Comparison of ENCODE assay signal across 21 mouse cellular contexts in genomic region chr4:106564161-106564560, GRCm38 (mm10). TPM values are rescaled to one million over a fixed set of nuclear protein-coding genes. Genes with fewer than 3 reads are reported as not detected.
DNase-seq lines count a peak whose midpoint lies in the region; ATAC-seq and TF ChIP-seq lines count a peak whose summit lies in the region.
"Had no signal": no experiment of that assay in that cellular context is flagged by ENCODE, and none has a peak within 500 bp of the region (broad histone marks: within the 10 kb centered on the region; RNA-seq: fewer than 3 reads in every experiment).

No protein-coding gene starts in this region.

- no peak overlapping the region for H3K4me3 ChIP-seq in heart, embryonic 12.5 days
- H3K4me3 ChIP-seq in hindbrain, embryonic 15.5 days, result 0 out of 2 replicates have a peak overlapping the region, but pooled peaks have one; percentile 99
- H3K4me3 ChIP-seq in midbrain, embryonic 12.5 days, result no peak overlapping the region
- H3K4me3 ChIP-seq in layer of hippocampus, adult 2 months, result no peak overlapping the region

- WGBS in heart, embryonic 12.5 days, result 89% methylated on average over 11 of the region's 11 CpGs
- 87% methylated on average over 11 of the region's 11 CpGs for WGBS in hindbrain, embryonic 15.5 days
- WGBS in midbrain, embryonic 12.5 days, result 86% methylated on average over 11 of the region's 11 CpGs

- peak overlapping the region; percentile 93; the same call in 1 of the 2 replicates for H3K4me2 ChIP-seq in heart, embryonic 12.5 days
- peak overlapping the region; percentile 87 for H3K4me2 ChIP-seq in hindbrain, embryonic 15.5 days
- peak overlapping the region; percentile 87 for H3K4me2 ChIP-seq in midbrain, embryonic 12.5 days (replicated peaks)

- H3K27me3 ChIP-seq in heart, embryonic 12.5 days (replicated peaks), result no peaks in the 10 kb centered on the region
- no peaks in the 10 kb centered on the region for H3K27me3 ChIP-seq in hindbrain, embryonic 15.5 days
- H3K27me3 ChIP-seq in midbrain, embryonic 12.5 days, result no peaks in the 10 kb centered on the region

- H3K4me1 ChIP-seq in heart, embryonic 12.5 days (replicated peaks), result peaks cover 36% of the 10 kb centered on the region
- H3K4me1 ChIP-seq in hindbrain, embryonic 15.5 days (replicated peaks), result peaks cover 48% of the 10 kb centered on the region
- peaks cover 33% of the 10 kb centered on the region for H3K4me1 ChIP-seq in midbrain, embryonic 12.5 days

- H3K27ac ChIP-seq in heart, embryonic 12.5 days (ENCODE audit: poor library complexity, severe bottlenecking), result no peak overlapping the region
- H3K27ac ChIP-seq in hindbrain, embryonic 15.5 days (replicated peaks), result no peak overlapping the region
- H3K27ac ChIP-seq in midbrain, embryonic 12.5 days (replicated peaks), result no peak overlapping the region
- H3K27ac ChIP-seq in layer of hippocampus, adult 2 months, result no peak overlapping the region

- H3K9me3 ChIP-seq in heart, embryonic 12.5 days (replicated peaks), result no peaks in the 10 kb centered on the region
- H3K9me3 ChIP-seq in hindbrain, embryonic 15.5 days, result no peaks in the 10 kb centered on the region
- no peaks in the 10 kb centered on the region for H3K9me3 ChIP-seq in midbrain, embryonic 12.5 days
- H3K9me3 ChIP-seq: heart, embryonic 10.5 days had no signal

- TF ChIP-seq CTCF in layer of hippocampus, adult 2 months (conservative IDR thresholded peaks at IDR 0.05), result no peak

- DNase-seq in heart, postnatal 25 days (ENCODE audit: low spot score), result no peak
- DNase-seq in 3T3-L1 (ENCODE audit: low read depth, low spot score), result peak; percentile 73
- DNase-seq in thymus, postnatal 36 days, result no peak
- no peak for DNase-seq in layer of hippocampus, adult 2 months (ENCODE audit: low spot score in 2 of 2)
- DNase-seq in left cerebral cortex, postnatal 36 days (ENCODE audit: low spot score in 2 of 2), result no peak
- DNase-seq: adrenal gland, postnatal 10 days; B cell, adult 2 months; cerebellum, postnatal 10 days; gastrocnemius, postnatal 14 days; layer of hippocampus, adult 9-11 months; lung, embryonic 14.5 days; right cerebral cortex, postnatal 25 days; thymus, adult 2 months had no signal

- intact Hi-C loops in heart, postnatal 25 days (cut with DNase I), result no loop called here
- intact Hi-C loops in left cerebral cortex, postnatal 36 days (cut with DNase I), result no loop called here

- H3K36me3 ChIP-seq in heart, embryonic 12.5 days, result peaks cover 47% of the 10 kb centered on the region
- H3K36me3 ChIP-seq in hindbrain, embryonic 15.5 days, result peaks cover 34% of the 10 kb centered on the region
- H3K36me3 ChIP-seq in midbrain, embryonic 12.5 days, result peaks cover 48% of the 10 kb centered on the region

- H3K9ac ChIP-seq in heart, embryonic 12.5 days, result no peak overlapping the region
- no peak overlapping the region for H3K9ac ChIP-seq in hindbrain, embryonic 15.5 days
- no peak overlapping the region for H3K9ac ChIP-seq in midbrain, embryonic 12.5 days (replicated peaks)

- ATAC-seq in heart, embryonic 12.5 days (ENCODE audit: insufficient number of reproducible peaks, low FRiP score), result no peak
- ATAC-seq in hindbrain, embryonic 15.5 days (ENCODE audit: low FRiP score, low read depth), result no peak
- no peak for ATAC-seq in midbrain, embryonic 12.5 days (ENCODE audit: low FRiP score, low read depth)

RNA-seq across cellular contexts. Expression of gene Dhcr24, which starts 3.3 kb away (rescaled TPM):
- polyA plus RNA-seq in heart, embryonic 12.5 days (2016; fragmentation: Nextera tagmentation; extraction: Ambion mirVana), result 3.9 and 4.7 TPM in 2 replicates
- total RNA-seq in heart, postnatal 25 days (2021), result 1 to 10 TPM; 2.4 TPM
- polyA plus RNA-seq in hindbrain, embryonic 15.5 days (2015; fragmentation: Nextera tagmentation; extraction: Ambion mirVana), result 5.2 and 7.1 TPM in 2 replicates
- polyA plus RNA-seq in midbrain, embryonic 12.5 days (2016; fragmentation: Nextera tagmentation; extraction: Ambion mirVana), result 6.7 and 7.7 TPM in 2 replicates
- total RNA-seq in layer of hippocampus, adult 2 months (2021), result 10 to 100 TPM; 58.9 to 59.7 TPM
- total RNA-seq in left cerebral cortex, postnatal 36 days (2021), result 100 to 1,000 TPM in 1 of 2 experiments, 10 to 100 TPM in 1; 83.0 to 106 TPM

RNA-seq across cellular contexts. Expression of gene Lexm, which starts 52.9 kb away (rescaled TPM):
- 0.50 and 1.5 TPM in 2 replicates for polyA plus RNA-seq in heart, embryonic 12.5 days (2016; fragmentation: Nextera tagmentation; extraction: Ambion mirVana)
- total RNA-seq in heart, postnatal 25 days (2021), result not detected
- polyA plus RNA-seq in hindbrain, embryonic 15.5 days (2015; fragmentation: Nextera tagmentation; extraction: Ambion mirVana), result not detected in 2 replicates
- polyA plus RNA-seq in midbrain, embryonic 12.5 days (2016; fragmentation: Nextera tagmentation; extraction: Ambion mirVana), result 0.27 and 0.79 TPM in 2 replicates
- total RNA-seq in layer of hippocampus, adult 2 months (2021), result under 1 TPM in 1 of 2 experiments, not detected in 1; 0.71 TPM
- total RNA-seq in left cerebral cortex, postnatal 36 days (2021), result not detected
- total RNA-seq: adrenal gland, postnatal 10 days; gastrocnemius, postnatal 14 days; hematopoietic stem cell, adult 5-6 weeks; left cerebral cortex, postnatal 25 days; megakaryocyte-erythroid progenitor cell, adult 5-6 weeks had no signal
- polyA plus RNA-seq: heart, embryonic 10.5 days; kidney, embryonic 16.5 days; lung, embryonic 14.5 days; thymus, adult 2 months had no signal

RNA-seq across cellular contexts. Expression of gene Ttc22, which starts 58.1 kb away (rescaled TPM):
- polyA plus RNA-seq in heart, embryonic 12.5 days (2016; fragmentation: Nextera tagmentation; extraction: Ambion mirVana), result 0.57 and 0.91 TPM in 2 replicates
- under 1 TPM in 1 of 2 experiments, not detected in 1; 0.08 TPM for total RNA-seq in heart, postnatal 25 days (2021)
- polyA plus RNA-seq in hindbrain, embryonic 15.5 days (2015; fragmentation: Nextera tagmentation; extraction: Ambion mirVana), result 1.5 and 2.4 TPM in 2 replicates
- polyA plus RNA-seq in midbrain, embryonic 12.5 days (2016; fragmentation: Nextera tagmentation; extraction: Ambion mirVana), result 0.40 and 0.58 TPM in 2 replicates
- under 1 TPM; 0.59 to 0.74 TPM for total RNA-seq in layer of hippocampus, adult 2 months (2021)
- 1 to 10 TPM; 1.0 to 1.7 TPM for total RNA-seq in left cerebral cortex, postnatal 36 days (2021)
- total RNA-seq: hematopoietic stem cell, adult 5-6 weeks; megakaryocyte-erythroid progenitor cell, adult 5-6 weeks had no signal

Comparison
In these comparisons a context has a peak if more than half of its experiments do, and no peak if none do; other contexts are left out.
1. RNA of gene Dhcr24, which starts 3.3 kb away (total RNA-seq): 83.0 to 106 TPM in left cerebral cortex, postnatal 36 days and 58.9 to 59.7 TPM in layer of hippocampus, adult 2 months; 2.4 TPM in heart, postnatal 25 days; every median in the first group is over 10 times any median in the second.
2. Peak in every context shown above with its lines, with median percentiles within 50 percentile points of each other: H3K4me2 ChIP-seq.